Mouse (Mus musculus): Measurements from ENCODE around the gene Hist1h2bg. TPM values are rescaled to one million over a fixed set of nuclear protein-coding genes. Genes with fewer than 3 reads are reported as not detected.

Hist1h2bg gene
- polyA plus RNA-seq, 1 experiment = 68.0 TPM

GRCm38 (mm10) chr13:23572218-23573033 is 1.2 kb downstream of the Hist1h2bg start:
- TF ChIP-seq CTCF (IDR thresholded peaks at IDR 0.05; ENCODE audit: borderline replicate concordance, extremely low read depth, insufficient read depth, insufficient read length) (no peak), POLR2A (IDR thresholded peaks at IDR 0.05; ENCODE audit: borderline replicate concordance, extremely low read depth, insufficient read depth, insufficient read length, poor library complexity, severe bottlenecking) (no peak)
- peak; percentile 25 for DNase-seq (ENCODE audit: low read depth)

- peak; percentile 20 for DNase-seq (ENCODE audit: low read depth)
Observed at GRCm38 (mm10) chr13:23573034-23573897, 2.1 kb downstream of the Hist1h2bg start.

DNA sequence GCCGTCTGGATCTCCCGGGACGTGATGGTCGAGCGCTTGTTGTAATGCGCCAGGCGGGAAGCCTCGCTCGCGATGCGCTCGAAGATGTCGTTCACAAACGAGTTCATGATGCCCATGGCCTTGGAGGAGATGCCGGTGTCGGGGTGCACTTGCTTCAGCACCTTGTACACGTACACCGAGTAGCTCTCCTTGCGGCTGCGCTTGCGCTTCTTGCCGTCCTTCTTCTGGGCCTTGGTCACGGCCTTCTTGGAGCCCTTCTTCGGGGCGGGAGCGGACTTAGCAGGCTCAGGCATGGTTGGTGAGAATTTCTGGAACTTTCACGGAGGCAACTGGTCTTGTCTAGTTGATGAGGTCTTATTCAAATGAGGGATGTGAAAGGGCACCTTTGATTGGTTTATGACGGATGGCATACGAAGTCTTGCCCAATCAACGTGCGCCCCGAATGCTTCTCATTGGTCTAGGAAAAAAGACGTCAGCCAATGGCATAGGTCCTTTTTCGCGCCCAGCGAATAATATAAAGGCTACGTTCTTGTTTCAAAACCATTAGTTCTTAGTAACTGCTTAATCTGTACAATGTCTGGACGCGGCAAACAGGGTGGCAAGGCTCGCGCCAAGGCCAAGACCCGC is 2.8 kb downstream of the Hist1h2bg start, which contains the start of the genes Hist1h2bf and Hist1h2ad:
Gene Hist1h2bf (minus strand): TSS at position 299 of the 627 bp plus-strand sequence.
Gene Hist1h2ad (plus strand): TSS at position 484 of the 627 bp plus-strand sequence.
- DNase-seq (ENCODE audit: low read depth) = peak; percentile 100

- peak; percentile 40 for DNase-seq (ENCODE audit: low read depth)
Observed at GRCm38 (mm10) chr13:23574546-23575170, 3.5 kb downstream of the Hist1h2bg start.

DNA sequence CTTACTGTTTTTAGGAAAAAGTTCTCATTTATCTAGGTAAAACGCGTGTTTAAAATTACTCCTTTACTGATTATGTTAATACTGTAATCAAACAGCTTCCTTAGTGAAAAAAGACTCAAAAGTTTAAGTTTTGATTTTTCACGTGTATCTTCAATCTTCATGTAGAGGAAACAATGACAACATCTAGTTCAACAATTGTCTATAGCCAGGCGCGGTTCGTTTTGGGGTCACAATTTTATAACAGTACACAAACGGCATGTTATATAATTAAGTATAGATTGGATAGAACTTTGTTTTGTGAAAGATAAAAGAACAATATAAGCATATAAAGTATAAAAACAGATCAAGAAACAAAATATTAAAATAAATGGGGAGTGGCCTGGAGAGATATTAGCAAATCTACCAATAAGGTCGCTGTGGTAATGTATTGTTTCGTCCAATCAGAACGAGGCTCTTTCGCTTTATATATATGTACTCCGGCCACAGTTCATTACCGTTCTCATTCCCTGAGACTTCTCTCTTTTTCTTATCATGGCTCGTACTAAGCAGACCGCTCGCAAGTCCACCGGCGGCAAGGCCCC is 4.2 kb downstream of the Hist1h2bg start, which contains the start of gene Hist1h3d:
Gene Hist1h3d (plus strand): TSS at position 493 of the 581 bp plus-strand sequence.
- TF ChIP-seq CTCF (IDR thresholded peaks at IDR 0.05; ENCODE audit: borderline replicate concordance, extremely low read depth, insufficient read depth, insufficient read length) = no peak
- TF ChIP-seq POLR2A (IDR thresholded peaks at IDR 0.05; ENCODE audit: borderline replicate concordance, extremely low read depth, insufficient read depth, insufficient read length, poor library complexity, severe bottlenecking) = no peak
- DNase-seq (ENCODE audit: low read depth) = peak; percentile 96

GRCm38 (mm10) chr13:23575864-23576313 is 4.7 kb downstream of the Hist1h2bg start:
- peak; percentile 32 for DNase-seq (ENCODE audit: low read depth)

GRCm38 (mm10) chr13:23576351-23576881 is 5.2 kb downstream of the Hist1h2bg start:
- peak; percentile 39 for DNase-seq (ENCODE audit: low read depth)
- no peak for TF ChIP-seq CTCF (IDR thresholded peaks at IDR 0.05; ENCODE audit: borderline replicate concordance, extremely low read depth, insufficient read depth, insufficient read length)
- TF ChIP-seq POLR2A (IDR thresholded peaks at IDR 0.05; ENCODE audit: borderline replicate concordance, extremely low read depth, insufficient read depth, insufficient read length, poor library complexity, severe bottlenecking) = no peak

- DNase-seq (ENCODE audit: low read depth) = peak; percentile 19
- TF ChIP-seq CTCF (IDR thresholded peaks at IDR 0.05; ENCODE audit: borderline replicate concordance, extremely low read depth, insufficient read depth, insufficient read length) = no peak
- TF ChIP-seq POLR2A (IDR thresholded peaks at IDR 0.05; ENCODE audit: borderline replicate concordance, extremely low read depth, insufficient read depth, insufficient read length, poor library complexity, severe bottlenecking) = no peak
Observed at GRCm38 (mm10) chr13:23576906-23577639, 5.9 kb downstream of the Hist1h2bg start.

DNA sequence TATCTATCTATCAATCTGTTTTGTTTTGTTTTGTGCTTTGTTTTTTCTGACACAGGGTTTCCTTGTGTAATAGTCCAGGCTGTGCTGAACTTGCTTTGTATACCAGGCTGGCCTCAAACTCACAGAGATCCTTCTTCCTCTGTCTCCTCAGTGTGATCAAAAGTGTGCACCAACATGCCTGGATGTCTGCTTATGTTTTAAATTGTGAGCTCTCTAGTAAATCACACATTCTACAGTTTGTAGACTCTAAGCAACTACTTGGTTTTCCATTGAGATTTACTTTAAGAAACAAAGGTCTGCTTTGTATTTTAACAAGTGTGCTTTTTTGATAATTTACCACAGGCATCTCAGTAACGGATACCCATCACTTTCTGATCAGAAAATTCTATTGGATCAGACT is 6.6 kb downstream of the Hist1h2bg start:
- no peak for DNase-seq (ENCODE audit: low read depth)
- TF ChIP-seq POLR2A (IDR thresholded peaks at IDR 0.05; ENCODE audit: borderline replicate concordance, extremely low read depth, insufficient read depth, insufficient read length, poor library complexity, severe bottlenecking) (no peak), CTCF (IDR thresholded peaks at IDR 0.05; ENCODE audit: borderline replicate concordance, extremely low read depth, insufficient read depth, insufficient read length) (no peak)

GRCm38 (mm10) chr13:23581408-23582218 is 10.4 kb downstream of the Hist1h2bg start, which contains the start of gene Hist1h4d:
TSS of gene Hist1h4d (plus strand) at chr13:23581598.
- peak; percentile 99 for DNase-seq (ENCODE audit: low read depth)
- TF ChIP-seq POLR2A (IDR thresholded peaks at IDR 0.05; ENCODE audit: borderline replicate concordance, extremely low read depth, insufficient read depth, insufficient read length, poor library complexity, severe bottlenecking) (peak; percentile 86; the same call in 1 of the 2 replicates), CTCF (IDR thresholded peaks at IDR 0.05; ENCODE audit: borderline replicate concordance, extremely low read depth, insufficient read depth, insufficient read length) (no peak)

All from brain, embryonic 14.5 days (tissue).